Mouse (Mus musculus): ENCODE measurements at regions not wholly inside any gene's neighbourhood (a gene's known extent, or its start where the extent isn't known, plus 50 kb on each side); places are given as distances from the start of the nearest gene placed in this dataset.
"Not testable (repeated sequence)": the region's sequence is repeated elsewhere in the genome, so short reads cannot be mapped to it uniquely, and the experiment has no call there.

- ATAC-seq (replicated peaks; ENCODE audit: low FRiP score): no peak
Observed at GRCm38 (mm10) chr4:3416670-3417069, 231.5 kb upstream of the Vmn1r3 start.

GRCm38 (mm10) chr4:3414442-3415022 lies 229.4 kb upstream of the Vmn1r3 start:
- H3K4me1 ChIP-seq (replicated peaks; ENCODE audit: control insufficient read depth, insufficient read depth, low read length); ATAC-seq (replicated peaks; ENCODE audit: low FRiP score); H3K9ac ChIP-seq (ENCODE audit: low read depth, low read length); H3K27ac ChIP-seq (ENCODE audit: low read depth, low read length); H3K4me2 ChIP-seq; H3K4me3 ChIP-seq (ENCODE audit: low read depth, low read length); DNase-seq (ENCODE audit: low spot score); H3K36me3 ChIP-seq (ENCODE audit: control insufficient read depth, insufficient read depth, low read length); H3K27me3 ChIP-seq (replicated peaks; ENCODE audit: control insufficient read depth, insufficient read depth, low read length); H3K9me3 ChIP-seq (ENCODE audit: control insufficient read depth, low read length): not testable (repeated sequence)
- WGBS: 64% methylated on average over 1 of the region's 1 CpGs

More at GRCm38 (mm10) chr4:3416670-3417069, 231.5 kb upstream of the Vmn1r3 start:
- Histone ChIP-seq H3K9ac (ENCODE audit: low read depth, low read length) (no peak overlapping the region), H3K9me3 (ENCODE audit: control insufficient read depth, low read length) (no peaks in the 10 kb centered on the region), H3K36me3 (ENCODE audit: control insufficient read depth, insufficient read depth, low read length) (no peaks in the 10 kb centered on the region), H3K4me2 (no peak overlapping the region), H3K4me1 (replicated peaks; ENCODE audit: control insufficient read depth, insufficient read depth, low read length) (no peaks in the 10 kb centered on the region), H3K27me3 (replicated peaks; ENCODE audit: control insufficient read depth, insufficient read depth, low read length) (no peaks in the 10 kb centered on the region), H3K4me3 (ENCODE audit: low read depth, low read length) (no peak overlapping the region), H3K27ac (ENCODE audit: low read depth, low read length) (no peak overlapping the region)
- no peak for DNase-seq (ENCODE audit: low spot score)
- 84% methylated on average over 5 of the region's 5 CpGs for WGBS

- Histone ChIP-seq H3K27me3 (replicated peaks; ENCODE audit: control insufficient read depth, insufficient read depth, low read length) (no peaks in the 10 kb centered on the region), H3K4me3 (ENCODE audit: low read depth, low read length) (no peak overlapping the region), H3K9ac (ENCODE audit: low read depth, low read length) (no peak overlapping the region), H3K27ac (ENCODE audit: low read depth, low read length) (no peak overlapping the region), H3K36me3 (ENCODE audit: control insufficient read depth, insufficient read depth, low read length) (no peaks in the 10 kb centered on the region), H3K4me2 (no peak overlapping the region), H3K9me3 (ENCODE audit: control insufficient read depth, low read length) (no peaks in the 10 kb centered on the region), H3K4me1 (replicated peaks; ENCODE audit: control insufficient read depth, insufficient read depth, low read length) (no peaks in the 10 kb centered on the region)
- DNase-seq (ENCODE audit: low spot score) (no peak), ATAC-seq (replicated peaks; ENCODE audit: low FRiP score) (0 out of 2 replicates have a peak, but pooled peaks have one; percentile 29)
- 34% methylated on average over 15 of the region's 15 CpGs for WGBS
Observed at GRCm38 (mm10) chr4:3413493-3414441, 228.6 kb upstream of the Vmn1r3 start.

- not testable (repeated sequence) for ATAC-seq (replicated peaks; ENCODE audit: low FRiP score); H3K9me3 ChIP-seq (ENCODE audit: control insufficient read depth, low read length); H3K27me3 ChIP-seq (replicated peaks; ENCODE audit: control insufficient read depth, insufficient read depth, low read length); H3K4me1 ChIP-seq (replicated peaks; ENCODE audit: control insufficient read depth, insufficient read depth, low read length); DNase-seq (ENCODE audit: low spot score); H3K4me2 ChIP-seq; H3K9ac ChIP-seq (ENCODE audit: low read depth, low read length); H3K27ac ChIP-seq (ENCODE audit: low read depth, low read length); H3K4me3 ChIP-seq (ENCODE audit: low read depth, low read length); H3K36me3 ChIP-seq (ENCODE audit: control insufficient read depth, insufficient read depth, low read length)
- 21% methylated on average over 4 of the region's 4 CpGs for WGBS
Observed at GRCm38 (mm10) chr4:3412323-3412722, 227.2 kb upstream of the Vmn1r3 start.

- not testable (repeated sequence) for H3K27ac ChIP-seq (ENCODE audit: low read depth, low read length); H3K27me3 ChIP-seq (replicated peaks; ENCODE audit: control insufficient read depth, insufficient read depth, low read length); H3K4me2 ChIP-seq; H3K9ac ChIP-seq (ENCODE audit: low read depth, low read length); ATAC-seq (replicated peaks; ENCODE audit: low FRiP score); H3K9me3 ChIP-seq (ENCODE audit: control insufficient read depth, low read length); H3K4me3 ChIP-seq (ENCODE audit: low read depth, low read length); DNase-seq (ENCODE audit: low spot score); H3K4me1 ChIP-seq (replicated peaks; ENCODE audit: control insufficient read depth, insufficient read depth, low read length); H3K36me3 ChIP-seq (ENCODE audit: control insufficient read depth, insufficient read depth, low read length)
- WGBS: 58% methylated on average over 4 of the region's 4 CpGs
Observed at GRCm38 (mm10) chr4:3402856-3403255, 217.7 kb upstream of the Vmn1r3 start.

- WGBS: 79% methylated on average over 2 of the region's 2 CpGs
- H3K36me3 ChIP-seq (ENCODE audit: control insufficient read depth, insufficient read depth, low read length); DNase-seq (ENCODE audit: low spot score); H3K9me3 ChIP-seq (ENCODE audit: control insufficient read depth, low read length); ATAC-seq (replicated peaks; ENCODE audit: low FRiP score); H3K4me2 ChIP-seq; H3K9ac ChIP-seq (ENCODE audit: low read depth, low read length); H3K27ac ChIP-seq (ENCODE audit: low read depth, low read length); H3K4me3 ChIP-seq (ENCODE audit: low read depth, low read length); H3K4me1 ChIP-seq (replicated peaks; ENCODE audit: control insufficient read depth, insufficient read depth, low read length); H3K27me3 ChIP-seq (replicated peaks; ENCODE audit: control insufficient read depth, insufficient read depth, low read length): not testable (repeated sequence)
Observed at GRCm38 (mm10) chr4:3401766-3402165, 216.6 kb upstream of the Vmn1r3 start.

GRCm38 (mm10) chr4:3391579-3391978 lies 206.4 kb upstream of the Vmn1r3 start:
- not testable (repeated sequence) for H3K4me1 ChIP-seq (replicated peaks; ENCODE audit: control insufficient read depth, insufficient read depth, low read length); H3K9me3 ChIP-seq (ENCODE audit: control insufficient read depth, low read length); DNase-seq (ENCODE audit: low spot score); H3K9ac ChIP-seq (ENCODE audit: low read depth, low read length); H3K27ac ChIP-seq (ENCODE audit: low read depth, low read length); H3K4me3 ChIP-seq (ENCODE audit: low read depth, low read length); ATAC-seq (replicated peaks; ENCODE audit: low FRiP score); H3K27me3 ChIP-seq (replicated peaks; ENCODE audit: control insufficient read depth, insufficient read depth, low read length); H3K4me2 ChIP-seq; H3K36me3 ChIP-seq (ENCODE audit: control insufficient read depth, insufficient read depth, low read length)
- 87% methylated on average over 7 of the region's 8 CpGs for WGBS

GRCm38 (mm10) chr4:3373027-3373763 lies 188.0 kb upstream of the Vmn1r3 start:
- H3K9me3 ChIP-seq (ENCODE audit: control insufficient read depth, low read length); DNase-seq (ENCODE audit: low spot score); ATAC-seq (replicated peaks; ENCODE audit: low FRiP score); H3K4me2 ChIP-seq; H3K4me3 ChIP-seq (ENCODE audit: low read depth, low read length); H3K27me3 ChIP-seq (replicated peaks; ENCODE audit: control insufficient read depth, insufficient read depth, low read length); H3K4me1 ChIP-seq (replicated peaks; ENCODE audit: control insufficient read depth, insufficient read depth, low read length); H3K36me3 ChIP-seq (ENCODE audit: control insufficient read depth, insufficient read depth, low read length); H3K9ac ChIP-seq (ENCODE audit: low read depth, low read length); H3K27ac ChIP-seq (ENCODE audit: low read depth, low read length): not testable (repeated sequence)
- 56% methylated on average over 8 of the region's 8 CpGs for WGBS
